Mouse (Mus musculus): ENCODE results near the gene Fzd5. TPM values are rescaled to one million over a fixed set of nuclear protein-coding genes. Genes with fewer than 3 reads are reported as not detected.

Gene Fzd5
- total RNA-seq, 4 experiments from 2014 or later, result 14.9 to 34.1 (median 21.4) TPM

GRCm38 (mm10) chr1:64733453-64734245 is 3.9 kb downstream of the Fzd5 start:
- no peak for DNase-seq

GRCm38 (mm10) chr1:64732637-64733200 is 4.8 kb downstream of the Fzd5 start:
- no peak for DNase-seq

GRCm38 (mm10) chr1:64732161-64732560 is 5.4 kb downstream of the Fzd5 start:
- DNase-seq, result no peak

- DNase-seq, result no peak
These were observed 6.1 kb downstream of the Fzd5 start for GRCm38 (mm10) chr1:64731341-64732020.

GRCm38 (mm10) chr1:64730046-64730445 is 7.5 kb downstream of the Fzd5 start:
- DNase-seq, result no peak

GRCm38 (mm10) chr1:64721034-64721587 is 16.4 kb downstream of the Fzd5 start:
- DNase-seq, result no peak

GRCm38 (mm10) chr1:64717504-64717903 is 20.0 kb downstream of the Fzd5 start:
- DNase-seq, result peak; percentile 29

- no peak for DNase-seq
These were observed 20.8 kb downstream of the Fzd5 start for GRCm38 (mm10) chr1:64716589-64717304.

GRCm38 (mm10) chr1:64715458-64715857 is 22.1 kb downstream of the Fzd5 start:
- DNase-seq, result no peak

GRCm38 (mm10) chr1:64712006-64712760 is 25.4 kb downstream of the Fzd5 start:
- DNase-seq, result no peak

GRCm38 (mm10) chr1:64709891-64710290 is 27.7 kb downstream of the Fzd5 start:
- no peak for DNase-seq

- no peak for DNase-seq
These were observed 30.9 kb downstream of the Fzd5 start for GRCm38 (mm10) chr1:64706610-64707009.

- DNase-seq, result peak; percentile 35
These were observed 32.3 kb downstream of the Fzd5 start for GRCm38 (mm10) chr1:64705230-64705629.

GRCm38 (mm10) chr1:64701780-64702179 is 35.8 kb downstream of the Fzd5 start:
- no peak for DNase-seq

GRCm38 (mm10) chr1:64695156-64695555 is 42.4 kb downstream of the Fzd5 start:
- DNase-seq, result no peak

GRCm38 (mm10) chr1:64691581-64691980 is 46.0 kb downstream of the Fzd5 start:
- no peak for DNase-seq

GRCm38 (mm10) chr1:64691121-64691551 is 46.4 kb downstream of the Fzd5 start:
- no peak for DNase-seq

GRCm38 (mm10) chr1:64690213-64691013 is 47.1 kb downstream of the Fzd5 start, which contains the start of gene Ccnyl1:
TSS of gene Ccnyl1 (plus strand) at chr1:64690455.
- DNase-seq, result peak; percentile 99

- no peak for DNase-seq
These were observed 47.9 kb downstream of the Fzd5 start for GRCm38 (mm10) chr1:64689561-64690212.

GRCm38 (mm10) chr1:64688046-64688445 is 49.5 kb downstream of the Fzd5 start:
- no peak for DNase-seq
